Mouse (Mus musculus) forebrain, embryonic 14.5 days (tissue): ENCODE measurements at regions not wholly inside any gene's neighbourhood (a gene's known extent, or its start where the extent isn't known, plus 50 kb on each side); places are given as distances from the start of the nearest gene placed in this dataset.

ENCODE experiments used
- ATAC-seq: fragments of 200-750 bp; cut with Nextera tagmentation; 2 replicates; pipeline ENCODE4 v1.8.0; 2017; ENCODE audit warnings: mild to moderate bottlenecking, moderate library complexity
- DNase-seq: peaks from one replicate; pipeline ENCODE4 v3.0.0-alpha.2; 2015; ENCODE audit warnings: low spot score
- H3K27ac ChIP-seq: fragments of 300-500 bp; sonication (generic); 2 replicates; pipeline ENCODE4 v1.5.1; 2014; ENCODE audit warnings: low read depth, mild to moderate bottlenecking, control low read depth, low read length, moderate library complexity
- H3K27me3 ChIP-seq: fragments of 300-500 bp; sonication (generic); replicated peaks from 2 replicates; pipeline ENCODE4 v1.6.1; 2014; ENCODE audit warnings: low read length, control low read depth, mixed read lengths; ENCODE audit not compliant: control insufficient read depth, insufficient read depth
- H3K36me3 ChIP-seq: fragments of 300-500 bp; sonication (generic); 2 replicates; pipeline ENCODE4 v1.6.1; 2014; ENCODE audit warnings: low read length, control low read depth; ENCODE audit not compliant: control insufficient read depth, insufficient read depth
- H3K4me1 ChIP-seq: fragments of 300-500 bp; sonication (generic); 2 replicates; pipeline ENCODE4 v1.6.1; 2014; ENCODE audit warnings: antibody characterized with exemption, low read length, control low read depth; ENCODE audit not compliant: control insufficient read depth, insufficient read depth
- H3K4me2 ChIP-seq: fragments of 300-500 bp; sonication (generic); 2 replicates; pipeline ENCODE4 v1.6.1; 2014; ENCODE audit warnings: mild to moderate bottlenecking, control low read depth, low read length
- H3K4me3 ChIP-seq: fragments of 300-500 bp; sonication (generic); 2 replicates; pipeline ENCODE4 v1.5.1; 2014; ENCODE audit warnings: low read depth, low read length, control low read depth
- H3K9ac ChIP-seq: fragments of 300-500 bp; sonication (generic); 2 replicates; pipeline ENCODE4 v1.6.1; 2014; ENCODE audit warnings: mild to moderate bottlenecking, low read length, control low read depth, moderate library complexity
- H3K9me3 ChIP-seq: fragments of 300-500 bp; sonication (generic); replicated peaks from 2 replicates; pipeline ENCODE4 v1.6.1; 2016; ENCODE audit warnings: low read length, control low read depth, mixed read lengths; ENCODE audit not compliant: control insufficient read depth
- WGBS: fragments of 180-500 bp; shearing (Covaris S2); extraction: QIAGEN DNeasy Blood & Tissue Kit; methylation state at CpG from one replicate; pipeline ENCODE4 v1.1.7; 2014; 5-methylcytosine and 5-hydroxymethylcytosine counted together

GRCm38 (mm10) chr13:85570886-85571527 lies 282.1 kb upstream of the Rasa1 start:
- H3K9ac ChIP-seq: no peak overlapping the region
- H3K27ac ChIP-seq: no peak overlapping the region
- no peaks in the 10 kb centered on the region for H3K9me3 ChIP-seq
- no peak overlapping the region for H3K4me2 ChIP-seq
- no peaks in the 10 kb centered on the region for H3K27me3 ChIP-seq
- H3K36me3 ChIP-seq: no peaks in the 10 kb centered on the region
- DNase-seq (no peak), ATAC-seq (no peak)
- no peak overlapping the region for H3K4me3 ChIP-seq
- WGBS: 43% methylated on average over 2 of the region's 2 CpGs
- H3K4me1 ChIP-seq: no peaks in the 10 kb centered on the region

DNA sequence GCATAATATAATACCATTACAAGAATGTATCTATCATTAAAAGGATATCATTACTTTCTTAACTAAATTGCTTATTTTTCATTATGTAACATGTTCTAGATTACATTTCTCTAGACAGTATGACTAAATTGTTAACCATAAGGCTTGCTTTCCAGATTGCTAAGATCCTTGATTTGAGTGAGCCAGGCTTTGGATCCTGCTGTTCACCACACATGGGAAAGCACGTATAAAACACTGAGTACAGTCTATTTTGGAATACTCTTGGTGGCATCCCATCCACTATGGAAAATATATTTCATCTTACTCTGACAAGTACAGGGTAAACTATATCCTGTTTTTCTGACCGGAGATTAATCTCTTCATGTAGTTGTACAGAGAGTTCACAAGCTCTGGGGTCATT lies 268.9 kb upstream of the Rasa1 start:
- H3K4me2 ChIP-seq: no peak overlapping the region
- ATAC-seq: no peak
- no peaks in the 10 kb centered on the region for H3K9me3 ChIP-seq
- no peak overlapping the region for H3K27ac ChIP-seq
- H3K4me1 ChIP-seq: no peaks in the 10 kb centered on the region
- H3K36me3 ChIP-seq: no peaks in the 10 kb centered on the region
- no peak overlapping the region for H3K4me3 ChIP-seq
- H3K9ac ChIP-seq: no peak overlapping the region
- WGBS: 91% methylated on average over 2 of the region's 2 CpGs
- no peaks in the 10 kb centered on the region for H3K27me3 ChIP-seq
- no peak for DNase-seq

GRCm38 (mm10) chr13:85556101-85556853 lies 267.3 kb upstream of the Rasa1 start:
- DNase-seq (peak; percentile 87), ATAC-seq (peak; percentile 73)
- Histone ChIP-seq H3K27ac (no peak overlapping the region), H3K9me3 (no peaks in the 10 kb centered on the region), H3K4me3 (no peak overlapping the region), H3K9ac (no peak overlapping the region), H3K4me2 (no peak overlapping the region), H3K4me1 (no peaks in the 10 kb centered on the region), H3K27me3 (no peaks in the 10 kb centered on the region), H3K36me3 (no peaks in the 10 kb centered on the region)
- WGBS: 12% methylated on average over 5 of the region's 5 CpGs

DNA sequence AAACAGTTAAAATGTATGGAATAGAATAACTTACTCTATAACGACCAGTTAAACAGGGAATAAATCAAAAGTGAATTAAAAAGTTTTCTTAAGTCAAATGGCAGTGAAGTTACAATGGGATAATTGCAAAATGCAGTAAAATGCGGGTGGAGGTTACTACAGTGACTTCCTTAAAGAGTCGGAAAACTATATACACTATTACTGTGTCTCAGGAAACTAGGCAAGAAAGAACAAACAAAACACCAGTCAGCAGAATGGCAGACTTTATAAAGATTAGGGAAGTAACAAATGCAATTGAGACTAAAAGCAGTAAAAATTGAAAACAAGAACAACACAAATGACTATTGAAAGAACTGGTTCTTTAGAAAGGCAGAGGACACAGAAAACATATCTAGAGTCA lies 264.1 kb upstream of the Rasa1 start:
- no peaks in the 10 kb centered on the region for H3K9me3 ChIP-seq
- H3K9ac ChIP-seq: no peak overlapping the region
- H3K36me3 ChIP-seq: no peaks in the 10 kb centered on the region
- WGBS: 84% methylated on average over 3 of the region's 3 CpGs
- H3K27ac ChIP-seq: no peak overlapping the region
- DNase-seq (no peak), ATAC-seq (no peak)
- no peaks in the 10 kb centered on the region for H3K4me1 ChIP-seq
- H3K4me2 ChIP-seq: no peak overlapping the region
- no peaks in the 10 kb centered on the region for H3K27me3 ChIP-seq
- no peak overlapping the region for H3K4me3 ChIP-seq

GRCm38 (mm10) chr13:85509671-85510070 lies 220.7 kb upstream of the Rasa1 start:
- no peak overlapping the region for H3K4me2 ChIP-seq
- H3K9me3 ChIP-seq: no peaks in the 10 kb centered on the region
- no peaks in the 10 kb centered on the region for H3K4me1 ChIP-seq
- WGBS: 82% methylated on average over 1 of the region's 1 CpGs
- H3K27me3 ChIP-seq: no peaks in the 10 kb centered on the region
- H3K36me3 ChIP-seq: no peaks in the 10 kb centered on the region
- no peak overlapping the region for H3K4me3 ChIP-seq
- DNase-seq (no peak), ATAC-seq (no peak)
- H3K27ac ChIP-seq: no peak overlapping the region
- H3K9ac ChIP-seq: no peak overlapping the region

- Histone ChIP-seq H3K4me1 (no peaks in the 10 kb centered on the region), H3K4me2 (no peak overlapping the region), H3K9me3 (no peaks in the 10 kb centered on the region), H3K27me3 (no peaks in the 10 kb centered on the region), H3K36me3 (no peaks in the 10 kb centered on the region), H3K27ac (no peak overlapping the region), H3K4me3 (no peak overlapping the region), H3K9ac (no peak overlapping the region)
- DNase-seq: no peak
- ATAC-seq: no peak
- WGBS: 92% methylated on average over 1 of the region's 1 CpGs
Observed at GRCm38 (mm10) chr13:85508552-85508951, 219.6 kb upstream of the Rasa1 start.

- Histone ChIP-seq H3K27ac (no peak overlapping the region), H3K36me3 (no peaks in the 10 kb centered on the region), H3K9ac (no peak overlapping the region), H3K9me3 (no peaks in the 10 kb centered on the region), H3K4me1 (no peaks in the 10 kb centered on the region), H3K4me2 (no peak overlapping the region), H3K4me3 (no peak overlapping the region), H3K27me3 (no peaks in the 10 kb centered on the region)
- 77% methylated on average over 6 of the region's 6 CpGs for WGBS
- DNase-seq: no peak
- no peak for ATAC-seq
Observed at GRCm38 (mm10) chr13:85507374-85508101, 218.6 kb upstream of the Rasa1 start.

DNA sequence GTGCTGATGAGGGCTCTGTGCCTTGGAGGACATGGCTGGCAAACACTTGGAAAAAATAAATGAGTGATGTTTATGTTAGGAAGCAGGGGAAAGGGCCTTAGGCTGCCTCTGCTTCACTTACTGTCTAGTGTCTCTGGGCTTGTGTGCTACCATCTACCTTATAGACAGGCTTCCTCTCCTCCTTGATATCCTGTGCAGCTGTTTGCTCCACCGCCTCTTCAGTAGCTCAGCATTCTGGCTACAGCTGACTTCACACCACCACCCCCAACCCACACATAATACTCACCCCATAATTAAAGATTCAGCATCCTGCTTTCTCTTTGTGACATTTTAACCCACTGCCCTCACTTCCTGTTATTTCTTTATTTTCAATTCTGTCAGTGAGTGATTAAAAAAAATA lies 217.9 kb upstream of the Rasa1 start:
- ATAC-seq: no peak

GRCm38 (mm10) chr13:85506030-85506429 lies 217.1 kb upstream of the Rasa1 start:
- no peak for DNase-seq
- Histone ChIP-seq H3K27me3 (no peaks in the 10 kb centered on the region), H3K9me3 (no peaks in the 10 kb centered on the region), H3K36me3 (no peaks in the 10 kb centered on the region), H3K4me1 (no peaks in the 10 kb centered on the region), H3K4me2 (no peak overlapping the region), H3K4me3 (no peak overlapping the region), H3K27ac (no peak overlapping the region), H3K9ac (no peak overlapping the region)
- ATAC-seq: no peak
- 70% methylated on average over 1 of the region's 1 CpGs for WGBS

More for the DNA sequence above, 217.9 kb upstream of the Rasa1 start:
- Histone ChIP-seq H3K4me2 (no peak overlapping the region), H3K4me1 (no peaks in the 10 kb centered on the region), H3K27me3 (no peaks in the 10 kb centered on the region), H3K4me3 (no peak overlapping the region), H3K27ac (no peak overlapping the region), H3K36me3 (no peaks in the 10 kb centered on the region), H3K9ac (no peak overlapping the region), H3K9me3 (no peaks in the 10 kb centered on the region)
- no peak for DNase-seq
- 74% methylated on average over 1 of the region's 1 CpGs for WGBS
